Mouse (Mus musculus) heart, postnatal 4 days (tissue): Measurements from ENCODE around the gene Cyp2f2. TPM values are rescaled to one million over a fixed set of nuclear protein-coding genes. Genes with fewer than 3 reads are reported as not detected.

Source experiments
- DNase-seq: peaks from one replicate; pipeline ENCODE4 v3.0.0; 2021
- total RNA-seq, 2 experiments: library from RNA; stranded (reverse); gene quantifications; 2 replicates each; pipeline ENCODE4 v1.2.3; 2021

Cyp2f2 gene
- total RNA-seq, 2 experiments from 2014 or later: not detected

DNA sequence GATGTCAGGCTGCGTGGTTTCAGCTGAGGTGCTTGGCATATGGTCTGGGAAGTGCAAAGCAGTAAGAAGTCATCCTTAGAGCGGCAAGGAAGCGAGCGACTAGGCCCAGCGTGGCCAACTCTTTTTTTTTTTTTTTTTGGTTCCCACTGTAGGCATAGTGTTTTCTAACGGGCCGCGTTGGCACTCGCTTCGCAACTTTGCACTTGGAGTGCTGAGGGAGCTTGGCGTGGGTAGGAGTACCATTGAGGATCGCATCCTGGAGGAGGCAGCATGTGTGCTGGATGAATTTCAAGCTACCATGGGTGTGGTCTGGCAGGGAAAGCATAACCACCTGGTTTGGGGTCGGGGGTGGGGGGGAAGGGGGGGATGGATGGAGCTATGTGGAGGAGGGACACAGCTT, 36.3 kb downstream of the Cyp2f2 start:
- DNase-seq: no peak

DNA sequence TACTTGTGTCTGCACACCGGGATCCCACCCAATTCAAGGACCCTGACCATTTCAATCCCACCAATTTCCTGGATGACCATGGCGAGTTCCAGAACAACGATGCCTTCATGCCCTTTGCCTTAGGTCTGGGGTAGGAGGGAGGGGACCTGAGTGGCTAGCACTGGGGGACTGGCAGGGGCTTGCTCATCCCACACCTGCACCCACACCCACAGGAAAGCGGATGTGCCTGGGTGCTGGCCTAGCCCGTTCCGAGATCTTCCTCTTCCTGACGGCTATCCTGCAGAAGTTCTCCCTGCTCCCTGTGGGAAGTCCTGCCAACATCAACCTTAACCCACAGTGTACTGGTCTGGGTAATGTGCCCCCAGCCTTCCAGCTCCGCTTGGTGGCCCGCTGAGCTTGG, 38.5 kb downstream of the Cyp2f2 start:
- no peak for DNase-seq

DNA sequence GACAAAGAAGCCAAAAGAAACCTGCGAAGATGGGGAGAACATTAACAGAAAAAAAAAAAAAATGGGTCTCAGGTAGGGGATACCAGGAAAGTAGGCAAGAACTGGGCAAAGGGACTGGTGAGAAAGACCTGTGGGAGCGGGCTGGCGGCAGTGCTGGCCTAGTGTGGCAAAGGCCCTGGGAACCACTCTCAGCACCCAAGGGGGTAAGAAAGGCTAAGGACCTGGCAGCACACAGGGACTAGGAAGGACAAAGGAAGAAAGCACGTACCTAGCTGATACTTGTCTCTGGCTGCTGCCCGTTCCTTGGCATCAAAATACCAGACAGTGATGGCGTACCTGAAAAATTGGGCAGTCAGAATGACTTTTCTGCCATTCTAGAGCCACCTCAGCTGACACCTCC, 39.5 kb downstream of the Cyp2f2 start:
- no peak for DNase-seq

DNA sequence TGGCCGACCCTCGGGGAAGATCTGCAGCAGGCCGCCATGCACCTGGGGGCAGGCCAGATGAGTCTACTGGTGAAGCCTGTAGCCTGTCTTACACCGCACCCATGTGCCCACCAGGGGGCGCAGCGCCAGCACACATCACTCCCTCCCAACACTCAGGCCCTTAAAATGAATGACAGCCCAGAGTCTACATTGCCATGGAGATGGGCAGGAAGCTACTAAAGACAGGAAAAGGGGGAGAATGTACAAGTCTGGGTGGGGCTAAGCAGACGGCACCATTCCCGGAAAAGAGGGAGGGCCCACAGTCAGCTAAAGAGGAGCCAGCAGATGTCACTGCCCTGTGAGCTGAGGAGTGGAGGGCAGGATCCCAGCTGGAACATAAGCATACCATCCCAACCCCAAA, 40.2 kb downstream of the Cyp2f2 start:
- peak; percentile 91 for DNase-seq

DNA sequence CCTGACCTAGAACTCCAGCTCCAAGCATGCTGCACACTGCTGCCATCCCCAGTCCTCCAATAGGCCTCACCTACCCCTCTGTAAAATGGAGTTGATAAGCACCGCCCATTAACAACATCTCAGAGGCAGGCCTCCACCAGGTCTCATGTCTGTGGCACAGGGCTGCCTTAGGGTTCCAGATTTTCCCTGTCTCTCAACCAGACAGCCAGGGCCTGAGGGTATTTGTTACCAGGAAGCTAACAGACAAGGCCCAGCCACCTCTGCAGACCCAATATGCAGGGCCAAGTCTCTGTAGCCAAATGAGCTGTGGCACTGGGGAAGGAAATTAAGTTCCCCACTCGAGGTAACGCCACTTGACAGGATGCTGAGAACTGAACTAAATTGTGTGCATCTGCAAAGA, 41.2 kb downstream of the Cyp2f2 start:
- DNase-seq: no peak

DNA sequence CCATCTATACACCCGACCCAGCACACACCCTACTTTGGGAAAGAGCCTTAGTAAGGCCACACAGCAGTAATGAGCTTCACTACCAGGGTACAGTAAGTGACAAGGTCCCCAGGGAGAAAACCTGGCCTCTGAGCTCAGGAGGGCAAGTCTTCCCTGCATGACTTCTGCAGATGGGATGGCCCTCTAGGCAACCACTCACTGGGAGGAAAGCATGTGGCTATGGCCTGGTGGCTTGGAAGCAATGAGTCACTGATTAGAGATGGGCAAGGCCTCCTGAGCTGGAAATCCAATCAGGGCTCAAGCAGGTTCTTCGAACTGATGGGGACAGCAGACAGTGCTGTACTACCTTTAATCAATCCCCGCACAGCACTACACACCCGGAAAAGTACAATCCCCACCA, 42.0 kb downstream of the Cyp2f2 start:
- DNase-seq: no peak

DNA sequence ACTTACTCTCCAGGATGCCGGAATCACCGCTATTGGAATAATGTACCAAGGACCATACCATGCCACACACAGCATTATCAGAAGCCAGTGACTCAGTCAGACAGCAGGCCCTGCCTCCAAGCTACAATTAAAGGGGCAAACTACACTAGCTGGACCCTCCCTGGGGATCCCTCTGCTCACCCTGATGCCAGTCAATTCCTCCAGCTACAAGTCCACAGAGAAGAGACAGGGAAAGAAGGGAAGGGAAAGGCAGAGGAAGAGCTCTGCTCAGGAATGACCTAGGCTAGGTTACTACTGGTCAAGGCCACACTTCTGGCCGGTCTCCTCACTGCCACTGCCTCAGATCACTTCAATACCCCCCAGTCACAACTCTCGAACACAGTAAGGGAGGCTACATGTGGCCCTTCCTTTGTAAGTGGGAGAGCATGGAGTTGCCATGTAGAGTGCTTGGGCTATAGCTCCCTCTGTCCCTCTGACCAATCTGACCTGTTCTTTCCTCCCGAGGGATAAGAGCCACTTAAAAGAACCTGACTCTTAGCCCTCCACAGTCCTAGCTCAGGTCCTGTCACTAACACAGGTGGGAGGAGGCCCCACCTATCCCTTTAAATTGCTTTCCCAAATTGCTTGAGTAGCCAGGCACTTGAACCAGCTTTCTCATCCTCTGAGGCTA, 43.2 kb downstream of the Cyp2f2 start:
- no peak for DNase-seq

DNA sequence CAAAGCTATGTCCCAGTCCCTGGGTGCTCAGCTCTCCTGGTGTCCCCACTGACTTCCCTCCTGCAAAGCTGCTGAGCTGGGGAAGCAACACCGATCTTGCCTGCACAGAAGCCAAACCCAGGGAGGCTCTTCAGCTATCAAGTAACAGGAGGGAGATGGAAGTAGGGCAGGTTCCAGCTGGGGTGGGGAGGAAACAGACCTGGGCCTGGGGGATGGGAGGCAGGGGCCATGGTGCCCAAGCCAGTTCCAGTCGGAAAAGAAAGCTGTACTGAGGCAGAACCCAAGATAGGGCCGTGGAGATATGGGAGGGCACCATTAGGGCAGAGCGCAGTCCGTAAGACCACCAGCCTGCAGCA, 43.7 kb downstream of the Cyp2f2 start:
- no peak for DNase-seq

DNA sequence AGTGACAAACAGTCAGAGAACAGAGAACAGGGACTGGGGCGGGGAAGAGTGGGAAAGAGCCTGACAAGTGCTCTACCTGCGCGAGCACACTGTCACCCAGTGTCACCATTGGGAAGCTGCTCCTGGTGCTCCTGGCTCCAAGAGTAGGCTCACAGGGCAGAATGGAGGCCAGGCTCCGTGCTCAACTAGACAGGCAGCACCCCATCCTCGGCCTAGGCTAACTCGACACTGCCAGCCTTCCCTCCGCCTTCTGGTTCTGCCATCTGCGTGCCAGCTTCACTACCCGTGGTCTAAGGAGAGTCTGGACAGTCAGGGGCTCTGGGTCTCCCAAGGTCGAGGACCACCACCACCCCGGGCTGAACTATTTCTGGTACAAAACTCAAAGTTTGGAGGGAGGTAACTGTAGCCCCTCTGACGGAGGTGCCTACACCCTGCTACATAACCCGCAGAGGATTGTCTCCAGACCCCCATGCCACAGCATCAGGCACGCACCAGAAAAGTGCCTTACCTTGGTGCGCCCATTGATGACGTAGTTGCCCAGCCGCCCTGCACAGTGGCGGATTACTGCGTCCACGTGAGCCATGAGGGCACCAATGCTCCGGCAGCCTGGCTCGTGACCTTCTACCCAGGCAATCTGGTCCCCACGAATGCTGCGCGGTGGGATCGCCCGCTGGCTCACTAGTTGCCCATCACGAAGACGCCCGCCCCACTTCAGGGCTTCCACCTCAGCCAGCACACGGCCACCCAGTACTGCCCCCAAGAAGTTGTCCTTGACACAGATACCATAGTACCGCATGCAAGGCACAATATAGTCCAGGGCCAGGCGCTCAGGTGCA, 44.6 kb downstream of the Cyp2f2 start:
- DNase-seq: peak; percentile 28

DNA sequence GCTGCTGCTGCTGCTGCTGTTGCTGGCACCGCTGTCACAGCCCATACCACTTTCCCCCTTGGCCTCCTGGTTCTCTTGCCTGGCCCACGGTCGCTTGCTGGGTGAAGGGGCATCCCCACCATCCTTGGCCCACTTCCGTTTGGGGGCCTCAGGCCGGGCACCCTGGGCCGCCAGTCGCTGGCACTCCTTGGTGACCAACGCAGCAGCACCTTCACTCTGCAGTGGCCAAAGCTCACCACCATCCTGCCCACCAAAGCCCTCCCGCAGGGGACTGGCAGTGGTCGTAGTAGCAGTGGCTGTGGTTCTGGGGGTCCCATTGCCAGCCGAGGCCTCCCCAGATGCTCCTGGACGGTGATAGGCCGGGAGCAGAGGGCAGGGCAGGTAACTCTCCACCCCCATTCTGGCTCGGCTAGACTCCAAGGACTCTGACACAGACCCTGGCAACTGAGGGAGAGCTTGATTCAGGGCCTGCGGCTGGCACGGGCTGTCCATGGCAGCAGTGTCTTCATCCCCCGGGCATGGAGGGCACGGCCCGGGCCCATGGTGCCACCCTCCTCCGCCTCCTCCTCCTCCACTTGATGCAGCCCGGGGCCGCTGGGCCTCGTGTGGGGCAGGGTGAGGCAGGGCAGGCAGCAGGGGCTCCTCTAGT, 45.4 kb downstream of the Cyp2f2 start:
- DNase-seq: no peak

DNA sequence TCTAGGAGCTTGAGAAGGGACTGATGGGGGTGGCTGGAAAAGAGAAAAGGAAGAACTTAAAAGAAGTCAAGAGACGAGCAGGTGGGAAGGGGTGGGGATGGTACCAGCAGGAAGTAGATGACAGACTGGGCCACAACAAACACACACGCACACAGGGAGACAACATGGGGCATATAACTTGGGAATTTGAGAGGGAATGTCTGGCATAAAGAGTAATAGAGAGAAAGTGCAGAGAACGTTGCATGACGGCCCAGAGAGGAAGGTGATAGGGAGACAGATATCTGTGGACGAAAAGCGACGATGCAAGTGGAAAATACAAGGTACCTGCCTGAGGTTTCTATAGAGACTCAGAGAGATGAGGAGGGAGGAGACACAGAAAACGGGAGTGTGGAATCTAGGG, 46.0 kb downstream of the Cyp2f2 start:
- DNase-seq: no peak

DNA sequence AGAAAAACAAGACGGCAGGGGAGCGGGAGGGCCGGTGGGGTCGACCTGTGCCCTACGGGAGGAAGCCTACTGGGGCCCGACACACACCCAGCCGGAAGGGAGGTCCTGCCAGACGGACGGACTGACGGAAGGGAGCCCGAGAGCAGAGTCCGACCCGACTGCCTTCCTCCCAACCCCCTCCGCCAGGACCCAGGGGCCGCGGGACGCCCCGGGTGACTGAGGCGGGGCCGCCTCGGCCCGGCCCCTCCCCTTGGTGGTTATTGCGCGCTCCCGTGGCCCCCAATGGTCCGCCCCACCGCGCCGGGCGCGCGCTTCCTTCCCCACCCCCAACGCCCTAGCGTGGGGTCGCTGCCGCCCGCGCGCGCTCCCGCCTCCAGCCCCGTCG, 46.5 kb downstream of the Cyp2f2 start:
- DNase-seq: peak; percentile 91

DNA sequence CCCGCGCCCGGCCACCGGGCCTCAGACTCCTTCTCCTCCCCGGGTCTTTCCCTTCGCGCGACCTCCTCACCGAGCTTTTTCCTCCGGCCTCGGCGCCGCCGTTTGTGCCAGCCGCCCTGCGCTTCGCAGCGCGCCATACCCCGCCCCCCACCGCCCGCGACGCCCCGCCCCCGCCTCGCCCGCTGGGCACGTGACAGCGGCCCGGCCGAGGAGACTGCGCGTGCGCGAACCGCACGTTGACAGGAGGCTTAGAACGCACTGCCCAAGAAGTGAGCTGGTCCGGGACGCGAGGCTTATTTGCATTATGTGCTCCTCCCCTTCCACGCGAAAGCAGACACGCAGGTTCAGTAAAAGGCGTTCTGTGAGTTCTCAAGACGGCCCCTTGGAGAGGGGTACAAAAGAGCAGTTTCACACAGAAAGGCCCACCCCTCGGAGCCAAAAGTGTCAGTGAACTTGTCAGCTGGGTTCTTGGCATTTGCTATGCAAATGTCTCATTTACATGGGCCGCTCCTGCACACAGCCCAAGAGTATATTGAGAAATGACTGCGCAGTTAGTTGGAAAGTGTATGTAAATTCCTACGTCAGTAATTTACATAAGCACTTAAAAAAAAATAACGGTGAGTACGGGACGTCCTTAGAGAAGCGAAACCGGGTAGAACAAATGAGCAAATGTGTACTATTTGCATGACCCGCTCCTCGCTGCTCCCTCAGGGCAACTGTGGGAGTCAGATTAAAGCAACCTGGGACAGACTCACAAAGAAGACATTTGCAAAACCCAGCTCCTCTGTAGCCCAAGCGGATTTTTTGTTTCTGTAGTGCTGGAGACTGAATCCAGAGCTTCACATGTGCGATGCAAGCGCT, 47.1 kb downstream of the Cyp2f2 start, which contains the start of gene Egln2:
Egln2 (minus strand) TSS at position 189 of the 861 bp plus-strand sequence.
- DNase-seq: peak; percentile 97

DNA sequence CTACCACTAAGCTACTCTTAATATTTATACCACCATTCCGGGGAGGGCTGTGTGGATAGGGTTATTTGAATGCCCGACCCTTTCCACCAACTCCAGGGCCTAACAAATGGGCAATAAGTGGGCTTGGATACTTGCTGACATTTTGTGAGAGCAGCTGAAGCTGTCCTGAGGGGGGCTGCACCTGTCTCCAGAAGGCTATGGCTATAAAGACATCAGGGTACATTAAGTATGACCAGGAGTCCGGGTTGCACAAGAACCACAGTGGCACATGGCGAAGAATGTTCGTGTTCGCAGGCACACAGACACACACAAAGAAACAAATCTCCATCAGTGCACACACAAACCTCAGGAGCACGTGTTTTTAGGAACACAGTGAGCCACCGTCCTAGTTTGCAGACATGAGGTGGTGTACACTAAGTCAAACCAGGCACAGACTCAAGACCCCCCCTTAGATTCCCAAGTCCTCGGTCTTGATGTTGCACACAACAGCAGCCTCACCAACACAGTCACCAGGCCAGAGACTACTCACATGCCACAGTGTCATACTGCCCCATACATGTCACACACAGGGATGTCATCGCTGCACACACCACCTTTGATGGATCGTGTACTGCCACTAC, 47.9 kb downstream of the Cyp2f2 start:
- no peak for DNase-seq

DNA sequence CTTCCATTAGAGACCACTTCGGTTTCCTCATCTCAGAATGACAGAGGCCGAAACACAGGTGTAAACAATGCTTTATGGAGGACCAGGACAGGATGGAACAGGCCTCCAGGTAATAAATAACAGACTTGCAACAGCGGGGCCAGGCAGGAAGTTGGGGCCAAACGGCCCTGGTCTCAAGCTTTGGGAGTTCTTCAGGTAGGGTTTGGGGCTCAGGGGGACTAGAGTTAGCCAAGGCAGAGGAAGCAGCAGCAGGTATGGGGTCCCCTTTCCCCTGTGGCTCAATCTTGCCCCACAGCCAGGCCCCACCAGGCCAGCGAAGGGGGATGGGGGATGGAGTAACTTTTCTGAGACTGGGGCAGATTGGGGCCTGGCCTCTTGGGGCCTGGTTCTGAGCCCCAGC, 48.7 kb downstream of the Cyp2f2 start:
- no peak for DNase-seq

DNA sequence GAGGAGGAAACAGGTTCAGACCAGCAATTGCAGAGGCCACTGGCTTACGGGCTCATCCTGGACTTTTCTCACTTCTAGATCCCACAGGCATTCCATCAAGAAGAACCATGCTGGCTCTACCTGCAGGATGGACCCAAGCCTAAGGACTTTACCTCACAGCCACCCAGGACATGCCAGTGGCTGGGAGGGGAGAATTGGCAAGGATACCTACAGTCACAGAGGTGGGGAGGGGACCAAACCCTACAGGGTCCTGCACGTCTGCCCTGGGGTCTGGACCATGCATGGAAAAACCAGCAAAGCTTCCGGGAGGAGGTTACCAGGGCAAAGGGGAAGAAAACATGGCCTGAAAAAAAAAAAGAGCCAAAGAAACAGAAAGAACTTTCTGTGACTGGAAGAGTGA, 51.3 kb downstream of the Cyp2f2 start:
- DNase-seq: no peak

DNA sequence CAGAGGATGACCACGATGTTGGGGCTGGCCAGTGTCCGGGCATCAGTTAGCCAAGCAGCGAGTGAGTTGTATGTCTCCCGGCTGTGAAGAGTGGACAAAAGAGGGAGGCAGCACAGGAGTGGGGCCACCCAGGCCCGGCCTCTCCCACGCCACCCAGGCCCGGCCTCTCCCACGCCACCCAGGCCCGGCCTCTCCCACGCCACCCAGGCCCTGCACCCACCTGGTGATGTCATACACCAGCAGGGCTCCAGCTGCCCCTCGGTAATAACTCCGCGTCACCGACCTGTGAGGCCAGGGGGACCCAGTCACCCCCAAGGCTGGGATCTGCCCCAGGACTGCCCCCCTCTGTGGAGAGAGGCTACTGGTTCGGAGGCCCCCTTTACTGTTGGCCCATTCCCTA, 54.8 kb downstream of the Cyp2f2 start:
- no peak for DNase-seq

DNA sequence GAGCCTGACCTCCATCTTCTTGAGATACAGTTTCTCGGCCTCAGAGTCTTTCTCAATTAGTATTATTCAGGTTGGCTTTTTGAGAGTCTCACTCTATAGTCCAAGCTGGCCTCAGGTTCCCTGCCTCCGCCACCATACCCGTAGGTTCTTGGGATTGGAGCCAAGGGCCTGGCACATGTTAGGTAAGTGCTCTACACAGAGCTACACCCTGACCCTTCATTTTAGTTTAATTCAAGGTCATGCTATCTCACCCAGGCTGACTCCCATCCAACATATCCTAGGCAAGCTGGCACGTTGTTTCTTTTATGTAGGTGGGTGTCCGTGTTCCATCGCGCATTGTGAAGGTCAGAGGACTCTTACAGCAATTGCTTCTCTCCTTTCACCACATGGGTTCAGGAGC, 55.2 kb downstream of the Cyp2f2 start:
- DNase-seq: no peak

DNA sequence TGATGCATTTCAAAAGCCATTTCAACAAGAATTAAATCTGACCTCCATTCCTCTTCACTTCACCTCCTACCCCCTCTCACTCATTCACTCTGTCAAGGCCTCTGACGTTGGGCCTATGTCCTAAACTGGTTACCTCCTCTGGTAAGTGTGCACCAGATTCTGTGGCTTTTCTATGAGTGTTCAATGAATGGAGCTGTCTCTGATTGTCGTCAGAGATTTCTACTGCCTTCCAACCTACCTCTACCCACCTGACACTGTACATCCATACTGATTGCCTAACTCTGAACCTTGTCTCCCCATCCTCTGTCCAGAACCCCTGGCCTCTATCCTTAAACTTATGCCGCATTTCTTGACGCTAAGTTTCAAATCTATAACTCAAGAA, 58.2 kb downstream of the Cyp2f2 start:
- DNase-seq: no peak

DNA sequence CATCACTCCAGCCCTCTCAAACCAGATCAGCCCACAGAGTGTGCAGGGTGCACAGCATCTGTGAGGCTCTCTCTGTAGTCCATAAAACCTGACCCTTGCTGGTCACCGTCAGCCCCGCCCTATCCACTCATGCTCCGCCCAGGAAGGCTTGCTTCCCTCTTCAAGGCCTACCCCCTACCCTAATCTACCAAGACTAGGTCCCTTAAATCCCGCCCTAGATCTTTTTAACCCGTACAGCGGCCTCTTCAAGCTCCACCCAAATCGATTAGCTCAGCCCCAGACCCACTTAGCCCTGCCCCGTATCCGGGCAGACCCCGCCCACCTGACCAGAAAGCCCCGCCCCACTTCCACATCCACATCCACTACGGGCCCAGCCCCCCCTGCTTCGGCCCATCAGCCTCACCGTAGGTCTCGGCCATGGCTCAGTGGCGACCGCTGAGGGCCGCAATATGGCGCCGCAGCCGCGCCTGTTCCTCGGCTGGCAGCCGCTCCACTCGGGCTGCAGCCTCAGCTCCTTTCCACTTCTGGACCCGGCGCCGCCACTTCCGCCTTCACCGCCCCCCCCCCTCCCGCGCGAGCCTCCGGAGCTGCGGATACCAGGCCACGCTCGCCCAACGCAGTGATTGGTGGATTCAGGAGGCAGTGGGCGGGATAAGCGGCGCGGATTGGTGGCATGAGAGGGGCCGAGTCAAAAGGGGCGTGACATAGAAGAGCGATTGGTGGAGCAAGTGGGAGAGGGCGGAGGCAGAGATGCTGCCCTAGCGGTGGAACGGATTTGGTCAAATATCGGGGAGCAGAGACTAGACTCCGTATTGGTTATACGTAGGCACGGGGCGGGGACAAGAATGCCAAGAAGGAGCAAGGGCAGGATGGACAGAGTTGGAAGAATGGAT, 58.9 kb downstream of the Cyp2f2 start, which contains the start of gene Rab4b:
Rab4b (minus strand) TSS at position 573 of the 893 bp plus-strand sequence.
- DNase-seq: peak; percentile 99
